ENCODE assay signal across 10 mouse cellular contexts in genomic region chr9:110666374-110666773, GRCm38 (mm10). TPM values are rescaled to one million over a fixed set of nuclear protein-coding genes. Genes with fewer than 3 reads are reported as not detected.
DNase-seq lines count a peak whose midpoint lies in the region; ATAC-seq lines count a peak whose summit lies in the region.
"Had no signal": no experiment of that assay in that cellular context is flagged by ENCODE, and none has a peak within 500 bp of the region (broad histone marks: within the 10 kb centered on the region; RNA-seq: fewer than 3 reads in every experiment).

No protein-coding gene starts in this region.

- no peak for DNase-seq in heart, postnatal 4 days
- DNase-seq in ZHBTc4 (ENCODE audit: low read depth, low spot score) = peak; percentile 70
- no peak for DNase-seq in layer of hippocampus, postnatal 36 days
- DNase-seq in urinary bladder, postnatal 4 days (ENCODE audit: low spot score in 2 of 2) = no peak
- DNase-seq: kidney, adult 18-20 months; right cerebral cortex, postnatal 25 days had no signal

- no peaks in the 10 kb centered on the region for H3K9me3 ChIP-seq in heart, embryonic 15.5 days (replicated peaks)
- no peaks in the 10 kb centered on the region for H3K9me3 ChIP-seq in megakaryocyte, embryonic 14.5 days
- no peaks in the 10 kb centered on the region for H3K9me3 ChIP-seq in liver, embryonic 16.5 days (replicated peaks; ENCODE audit: control insufficient read depth, low read length)

- no peak overlapping the region for H3K9ac ChIP-seq in heart, embryonic 15.5 days
- H3K9ac ChIP-seq in liver, embryonic 16.5 days (ENCODE audit: low read depth, low read length) = peak overlapping the region; percentile 60

- peak overlapping the region; percentile 64 for H3K27ac ChIP-seq in heart, embryonic 15.5 days
- peak overlapping the region; percentile 86 for H3K27ac ChIP-seq in liver, embryonic 16.5 days (ENCODE audit: low read length)

- ATAC-seq in heart, embryonic 15.5 days (replicated peaks; ENCODE audit: insufficient number of reproducible peaks, insufficient read depth, low FRiP score, low read depth) = no peak; the same call in 1 of the 2 replicates
- no peak for ATAC-seq in megakaryocyte, adult 5-6 weeks (ENCODE audit: poor library complexity, severe bottlenecking)
- peak; percentile 6; the same call in 1 of the 2 replicates for ATAC-seq in liver, embryonic 16.5 days (ENCODE audit: low read depth)

- H3K4me1 ChIP-seq in heart, embryonic 15.5 days (replicated peaks) = peaks cover 67% of the 10 kb centered on the region
- peaks cover 95% of the 10 kb centered on the region for H3K4me1 ChIP-seq in megakaryocyte, embryonic 14.5 days
- peaks cover 88% of the 10 kb centered on the region for H3K4me1 ChIP-seq in liver, embryonic 16.5 days (ENCODE audit: control insufficient read depth, low read depth, low read length)

- 28% methylated on average over 8 of the region's 8 CpGs for WGBS in heart, embryonic 15.5 days
- 21% methylated on average over 8 of the region's 8 CpGs for WGBS in liver, embryonic 16.5 days (ENCODE audit: insufficient replicate concordance)

- H3K36me3 ChIP-seq in heart, embryonic 15.5 days = no peaks in the 10 kb centered on the region
- H3K36me3 ChIP-seq in megakaryocyte, embryonic 14.5 days (replicated peaks; ENCODE audit: low read length) = peaks cover 59% of the 10 kb centered on the region
- no peaks in the 10 kb centered on the region for H3K36me3 ChIP-seq in liver, embryonic 16.5 days (ENCODE audit: control insufficient read depth, insufficient read depth)

- H3K4me2 ChIP-seq in heart, embryonic 15.5 days = peak overlapping the region; percentile 39
- H3K4me2 ChIP-seq in liver, embryonic 16.5 days (ENCODE audit: low read depth, low read length) = peak overlapping the region; percentile 79

- no peak overlapping the region for H3K4me3 ChIP-seq in heart, embryonic 15.5 days
- H3K4me3 ChIP-seq in megakaryocyte, embryonic 14.5 days (replicated peaks) = peak overlapping the region; percentile 90
- H3K4me3 ChIP-seq in liver, embryonic 16.5 days (ENCODE audit: low read depth, low read length) = peak overlapping the region; percentile 48

- H3K27me3 ChIP-seq in heart, embryonic 15.5 days = no peaks in the 10 kb centered on the region
- no peaks in the 10 kb centered on the region for H3K27me3 ChIP-seq in megakaryocyte, embryonic 14.5 days (replicated peaks)
- no peaks in the 10 kb centered on the region for H3K27me3 ChIP-seq in liver, embryonic 16.5 days (ENCODE audit: control insufficient read depth, insufficient read depth, low read depth, low read length)

RNA-seq across cellular contexts. Expression of gene Ccdc12, which starts 10.1 kb away (rescaled TPM):
- polyA plus RNA-seq in heart, embryonic 15.5 days (2015; fragmentation: Nextera tagmentation; extraction: Ambion mirVana) = 130 and 138 TPM in 2 replicates
- 10 to 100 TPM; 79.8 to 88.6 TPM for total RNA-seq in heart, postnatal 4 days (2021)
- polyA plus RNA-seq in megakaryocyte, embryonic 14.5 days (2012; ENCODE audit: insufficient read depth, low replicate concordance) = 77.7 and 537 TPM in 2 replicates
- total RNA-seq in megakaryocyte, adult 5-6 weeks (2015) = 204 and 210 TPM in 2 replicates
- total RNA-seq in megakaryocyte, adult 5-6 weeks (2017) = 165 and 180 TPM in 2 replicates
- 59.5 and 60.5 TPM in 2 replicates for polyA plus RNA-seq in liver, embryonic 16.5 days (2015; fragmentation: Nextera tagmentation; extraction: Ambion mirVana)
- total RNA-seq in layer of hippocampus, postnatal 36 days (2021) = 10 to 100 TPM; 48.3 to 54.5 TPM

RNA-seq across cellular contexts. Expression of gene Nbeal2, which starts 12.4 kb away (rescaled TPM):
- 1.8 and 4.2 TPM in 2 replicates for polyA plus RNA-seq in heart, embryonic 15.5 days (2015; fragmentation: Nextera tagmentation; extraction: Ambion mirVana)
- total RNA-seq in heart, postnatal 4 days (2021) = 1 to 10 TPM; 7.4 to 8.6 TPM
- 102 and 106 TPM in 2 replicates for polyA plus RNA-seq in megakaryocyte, embryonic 14.5 days (2012; ENCODE audit: insufficient read depth, low replicate concordance)
- total RNA-seq in megakaryocyte, adult 5-6 weeks (2015) = 42.1 and 52.5 TPM in 2 replicates
- total RNA-seq in megakaryocyte, adult 5-6 weeks (2017) = 29.1 and 35.9 TPM in 2 replicates
- polyA plus RNA-seq in liver, embryonic 16.5 days (2015; fragmentation: Nextera tagmentation; extraction: Ambion mirVana) = 1.7 and 2.8 TPM in 2 replicates
- 10 to 100 TPM; 14.0 to 17.5 TPM for total RNA-seq in layer of hippocampus, postnatal 36 days (2021)

RNA-seq across cellular contexts. Expression of gene Nradd, which starts 42.1 kb away (rescaled TPM):
- 17.7 and 22.9 TPM in 2 replicates for polyA plus RNA-seq in heart, embryonic 15.5 days (2015; fragmentation: Nextera tagmentation; extraction: Ambion mirVana)
- 1 to 10 TPM; 4.2 to 4.6 TPM for total RNA-seq in heart, postnatal 4 days (2021)
- polyA plus RNA-seq in megakaryocyte, embryonic 14.5 days (2012; ENCODE audit: insufficient read depth, low replicate concordance) = 6.7 and 12.4 TPM in 2 replicates
- total RNA-seq in megakaryocyte, adult 5-6 weeks (2015) = 4.6 and 5.2 TPM in 2 replicates
- 2.0 and 3.5 TPM in 2 replicates for total RNA-seq in megakaryocyte, adult 5-6 weeks (2017)
- polyA plus RNA-seq in liver, embryonic 16.5 days (2015; fragmentation: Nextera tagmentation; extraction: Ambion mirVana) = 1.4 and 1.9 TPM in 2 replicates
- total RNA-seq in layer of hippocampus, postnatal 36 days (2021) = 1 to 10 TPM; 1.8 to 2.4 TPM
